Mouse (Mus musculus) liver, postnatal 0 days (tissue): ENCODE results near the gene Tmprss11c. TPM values are rescaled to one million over a fixed set of nuclear protein-coding genes. Genes with fewer than 3 reads are reported as not detected.

ENCODE experiments used
- ATAC-seq: fragments of 200-750 bp; cut with Nextera tagmentation; 2 replicates; pipeline ENCODE4 v1.8.0; 2017; ENCODE audit warnings: mild to moderate bottlenecking, moderate library complexity
- DNase-seq: peaks from one replicate; pipeline ENCODE4 v3.0.0-alpha.2; 2016
- H3K27ac ChIP-seq: fragments of 300-500 bp; sonication (generic); 2 replicates; pipeline ENCODE4 v1.5.1; 2014; ENCODE audit warnings: antibody characterized with exemption, moderate library complexity, mild to moderate bottlenecking, low read depth
- H3K27me3 ChIP-seq: fragments of 300-500 bp; sonication (generic); 2 replicates; pipeline ENCODE4 v1.6.1; 2014; ENCODE audit warnings: low read length, control low read depth, mixed read lengths; ENCODE audit not compliant: insufficient read depth
- H3K36me3 ChIP-seq: fragments of 300-500 bp; sonication (generic); replicated peaks from 2 replicates; pipeline ENCODE4 v1.6.1; 2014; ENCODE audit warnings: mild to moderate bottlenecking, control low read depth, low read length, moderate library complexity, mixed read lengths; ENCODE audit not compliant: insufficient read depth
- H3K4me1 ChIP-seq: fragments of 300-500 bp; sonication (generic); 2 replicates; pipeline ENCODE4 v1.6.1; 2014; ENCODE audit warnings: antibody characterized with exemption, mild to moderate bottlenecking, control low read depth; ENCODE audit not compliant: insufficient read depth
- H3K4me2 ChIP-seq: fragments of 300-500 bp; sonication (generic); 2 replicates; pipeline ENCODE4 v1.6.1; 2014; ENCODE audit warnings: low read depth, mild to moderate bottlenecking, low read length, moderate library complexity, mixed read lengths
- H3K4me3 ChIP-seq: fragments of 300-500 bp; sonication (generic); 2 replicates; pipeline ENCODE4 v1.5.1; 2014; ENCODE audit warnings: low read depth, low read length
- H3K9ac ChIP-seq: fragments of 300-500 bp; sonication (generic); replicated peaks from 2 replicates; pipeline ENCODE4 v1.6.1; 2014; ENCODE audit warnings: mild to moderate bottlenecking, moderate library complexity
- H3K9me3 ChIP-seq: fragments of 300-500 bp; sonication (generic); 2 replicates; pipeline ENCODE4 v1.6.1; 2016; ENCODE audit warnings: mild to moderate bottlenecking, control low read depth, low read length, mixed read lengths
- CTCF ChIP-seq: sonication (generic); IDR thresholded peaks from 2 replicates; pipeline ENCODE4 v1.5.1; 2016; ENCODE audit warnings: antibody characterized with exemption, low read depth
- EP300 ChIP-seq: IDR thresholded peaks from 2 replicates; pipeline ENCODE4 v1.6.1; 2016; ENCODE audit warnings: antibody characterized with exemption, low read depth, mild to moderate bottlenecking
- WGBS: fragments of 180-500 bp; shearing (Covaris S2); extraction: QIAGEN DNeasy Blood & Tissue Kit; methylation state at CpG from one replicate; pipeline ENCODE4 v1.1.7; 2014; ENCODE audit not compliant: insufficient replicate concordance; 5-methylcytosine and 5-hydroxymethylcytosine counted together
- polyA plus RNA-seq: library from polyadenylated mRNA; unstranded; fragments of >200 nt; fragmentation: Nextera tagmentation; extraction: Ambion mirVana; gene quantifications from 2 replicates; pipeline ENCODE4 v1.2.1, GENCODE M21; 2015

The Tmprss11c gene
- polyA plus RNA-seq, 1 experiment from 2014 or later = not detected

DNA sequence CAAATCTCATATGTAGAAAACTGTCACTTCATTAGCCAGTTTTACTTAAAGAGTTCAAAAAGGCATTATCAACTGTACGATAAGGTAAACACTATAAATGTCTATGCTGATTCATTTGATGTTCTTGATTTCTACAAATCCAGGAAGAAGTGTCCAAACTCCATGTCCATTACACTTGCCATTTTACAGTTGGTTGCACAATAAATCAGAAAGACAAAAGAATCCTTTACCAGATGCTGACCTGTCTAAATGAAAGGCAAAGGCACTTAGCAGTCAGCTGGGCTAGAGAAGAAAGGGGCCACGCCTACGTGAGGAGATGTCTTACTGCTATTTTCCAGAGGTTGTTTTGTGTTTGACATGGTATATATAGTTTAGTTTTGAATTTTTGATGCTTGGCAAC, 44.8 kb downstream of the Tmprss11c start:
- Histone ChIP-seq H3K27ac (no peak overlapping the region), H3K9ac (no peak overlapping the region), H3K9me3 (no peaks in the 10 kb centered on the region), H3K4me1 (no peaks in the 10 kb centered on the region), H3K4me3 (no peak overlapping the region), H3K4me2 (no peak overlapping the region), H3K27me3 (no peaks in the 10 kb centered on the region), H3K36me3 (no peaks in the 10 kb centered on the region)
- no peak for DNase-seq
- no peak for ATAC-seq
- TF ChIP-seq EP300 = no peak
- no peak for TF ChIP-seq CTCF
- 74% methylated on average over 3 of the region's 3 CpGs for WGBS

DNA sequence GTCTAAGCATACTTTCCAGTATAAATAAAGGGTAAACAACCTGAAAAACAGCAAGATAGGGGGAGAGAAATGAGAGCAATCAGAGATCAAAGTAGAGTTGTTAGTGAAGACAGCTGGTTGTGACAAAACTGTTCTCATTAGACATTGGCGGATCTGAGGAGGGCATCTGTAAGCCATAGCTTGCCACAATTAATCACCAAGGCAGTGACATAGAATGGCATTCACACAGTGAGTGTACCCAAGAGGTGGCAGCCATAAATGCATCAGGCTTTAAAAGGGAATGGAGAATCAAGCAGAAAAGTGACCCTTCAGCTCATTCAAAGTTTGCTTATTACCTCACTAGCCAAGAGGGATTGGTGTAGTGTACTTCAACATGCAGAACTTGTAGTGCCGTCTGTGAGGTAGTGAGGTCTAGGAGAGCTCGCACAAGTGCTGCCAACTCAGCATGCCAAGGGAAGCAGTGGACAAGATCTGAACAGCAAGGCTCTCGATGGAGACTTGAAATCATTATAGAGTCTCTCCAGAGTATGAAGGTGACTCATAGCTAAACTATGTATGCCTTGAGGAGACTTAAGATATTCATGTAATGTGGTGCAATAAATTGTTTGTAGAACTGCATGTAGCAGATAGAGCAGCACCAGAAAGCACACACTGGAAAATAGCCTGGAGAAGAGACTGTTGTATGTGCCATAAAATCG, 61.8 kb downstream of the Tmprss11c start:
- no peak overlapping the region for H3K27ac ChIP-seq
- DNase-seq = no peak
- 75% methylated on average over 5 of the region's 5 CpGs for WGBS

GRCm38 (mm10) chr5:86197801-86198200, 91.3 kb downstream of the Tmprss11c start, which contains the start of gene Gnrhr:
TSS of gene Gnrhr (minus strand) at chr5:86197901.
- no peaks in the 10 kb centered on the region for H3K9me3 ChIP-seq
- H3K4me3 ChIP-seq = no peak within 1 kb of the TSS
- no peak within 1 kb of the TSS for H3K4me2 ChIP-seq
- H3K36me3 ChIP-seq = no peaks in the 10 kb centered on the region
- TF ChIP-seq CTCF (no peak), EP300 (no peak)
- WGBS = 81% methylated on average over 10 of the region's 10 CpGs
- DNase-seq (no peak), ATAC-seq (no peak)
- H3K27me3 ChIP-seq = no peaks in the 10 kb centered on the region
- no peak within 1 kb of the TSS for H3K9ac ChIP-seq
- no peaks in the 10 kb centered on the region for H3K4me1 ChIP-seq
- no peak within 1 kb of the TSS for H3K27ac ChIP-seq

More for the DNA sequence above, 61.8 kb downstream of the Tmprss11c start:
- Histone ChIP-seq H3K9me3 (no peaks in the 10 kb centered on the region), H3K4me2 (no peak overlapping the region), H3K9ac (no peak overlapping the region), H3K4me3 (no peak overlapping the region), H3K36me3 (no peaks in the 10 kb centered on the region), H3K27me3 (no peaks in the 10 kb centered on the region), H3K4me1 (no peaks in the 10 kb centered on the region)
- ATAC-seq = no peak
- TF ChIP-seq EP300 (no peak), CTCF (no peak)

- Histone ChIP-seq H3K9me3 (no peaks in the 10 kb centered on the region), H3K4me3 (no peak overlapping the region), H3K9ac (no peak overlapping the region), H3K36me3 (no peaks in the 10 kb centered on the region), H3K4me1 (no peaks in the 10 kb centered on the region), H3K27me3 (no peaks in the 10 kb centered on the region), H3K4me2 (no peak overlapping the region), H3K27ac (no peak overlapping the region)
- TF ChIP-seq CTCF = peak; percentile 66
- no peak for TF ChIP-seq EP300
- WGBS = 16% methylated on average over 4 of the region's 4 CpGs
- ATAC-seq (no peak), DNase-seq (no peak)
These were observed 97.8 kb downstream of the Tmprss11c start for GRCm38 (mm10) chr5:86191356-86191755.

DNA sequence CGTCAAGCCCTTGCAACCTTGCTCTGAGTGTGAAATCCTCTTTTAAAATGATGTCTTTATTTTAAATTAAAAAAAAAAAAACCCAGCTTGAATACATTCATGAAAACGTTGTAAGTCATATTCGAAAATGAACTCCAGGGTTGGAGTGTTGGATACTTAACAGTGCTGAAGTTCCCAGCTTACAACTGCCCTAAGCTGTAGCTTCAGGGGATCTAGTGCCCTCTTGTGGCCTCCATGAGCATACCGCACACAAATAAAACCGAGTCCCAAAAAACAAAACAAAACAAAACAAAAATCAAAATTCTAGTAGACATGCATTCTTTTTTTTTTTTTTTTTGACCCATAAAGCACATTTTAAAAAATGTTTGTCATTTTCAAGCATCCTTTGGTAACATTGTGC, 98.3 kb downstream of the Tmprss11c start:
- WGBS = 28% methylated on average over 5 of the region's 5 CpGs
- DNase-seq (no peak), ATAC-seq (peak; percentile 49; the same call in 1 of the 2 replicates)
- Histone ChIP-seq H3K9me3 (no peaks in the 10 kb centered on the region), H3K4me2 (no peak overlapping the region), H3K36me3 (no peaks in the 10 kb centered on the region), H3K27me3 (no peaks in the 10 kb centered on the region), H3K4me3 (no peak overlapping the region), H3K4me1 (no peaks in the 10 kb centered on the region), H3K27ac (no peak overlapping the region), H3K9ac (no peak overlapping the region)
- no peak for TF ChIP-seq EP300
- TF ChIP-seq CTCF = peak; percentile 76

DNA sequence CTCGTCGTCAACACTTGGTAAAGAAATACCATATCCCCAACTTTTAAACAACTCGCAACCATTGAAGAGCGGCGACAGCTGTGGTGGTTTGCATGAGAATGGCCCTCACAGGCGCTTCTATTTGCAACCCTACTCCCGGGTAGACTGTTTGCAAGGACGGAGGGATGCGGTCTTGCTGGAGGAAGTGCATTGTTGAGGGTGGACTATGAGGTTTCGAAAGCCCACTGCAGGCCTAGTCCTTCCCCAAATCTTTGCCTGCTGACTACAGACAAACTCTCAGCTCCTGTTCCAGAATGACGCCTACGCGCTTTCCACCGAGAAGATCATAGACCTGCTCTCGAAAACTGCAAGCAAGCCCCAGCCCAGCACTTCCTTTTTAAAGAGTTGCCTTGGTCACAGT, 98.8 kb downstream of the Tmprss11c start:
- DNase-seq = peak; percentile 17
- no peak overlapping the region for H3K9ac ChIP-seq
- 0 out of 2 replicates have a peak, but pooled peaks have one; percentile 21 for ATAC-seq
- no peak overlapping the region for H3K27ac ChIP-seq
- no peaks in the 10 kb centered on the region for H3K36me3 ChIP-seq
- WGBS = 40% methylated on average over 15 of the region's 15 CpGs
- H3K4me1 ChIP-seq = no peaks in the 10 kb centered on the region
- H3K4me2 ChIP-seq = no peak overlapping the region
- no peaks in the 10 kb centered on the region for H3K9me3 ChIP-seq
- H3K27me3 ChIP-seq = no peaks in the 10 kb centered on the region
- no peak for TF ChIP-seq EP300
- no peak for TF ChIP-seq CTCF
- no peak overlapping the region for H3K4me3 ChIP-seq
